Mouse (Mus musculus) cerebellum, adult 8-10 months (tissue): ENCODE measurements around the gene Ywhah.
A peak's percentile ranks its signal among the peaks of the same experiment; 100 is the strongest.
"Not testable (repeated sequence)": the region's sequence is repeated elsewhere in the genome, so short reads cannot be mapped to it uniquely, and the experiment has no call there.

Source experiments
- DNase-seq: peaks from one replicate; pipeline ENCODE4 v3.0.0; 2022

The Ywhah gene

DNA sequence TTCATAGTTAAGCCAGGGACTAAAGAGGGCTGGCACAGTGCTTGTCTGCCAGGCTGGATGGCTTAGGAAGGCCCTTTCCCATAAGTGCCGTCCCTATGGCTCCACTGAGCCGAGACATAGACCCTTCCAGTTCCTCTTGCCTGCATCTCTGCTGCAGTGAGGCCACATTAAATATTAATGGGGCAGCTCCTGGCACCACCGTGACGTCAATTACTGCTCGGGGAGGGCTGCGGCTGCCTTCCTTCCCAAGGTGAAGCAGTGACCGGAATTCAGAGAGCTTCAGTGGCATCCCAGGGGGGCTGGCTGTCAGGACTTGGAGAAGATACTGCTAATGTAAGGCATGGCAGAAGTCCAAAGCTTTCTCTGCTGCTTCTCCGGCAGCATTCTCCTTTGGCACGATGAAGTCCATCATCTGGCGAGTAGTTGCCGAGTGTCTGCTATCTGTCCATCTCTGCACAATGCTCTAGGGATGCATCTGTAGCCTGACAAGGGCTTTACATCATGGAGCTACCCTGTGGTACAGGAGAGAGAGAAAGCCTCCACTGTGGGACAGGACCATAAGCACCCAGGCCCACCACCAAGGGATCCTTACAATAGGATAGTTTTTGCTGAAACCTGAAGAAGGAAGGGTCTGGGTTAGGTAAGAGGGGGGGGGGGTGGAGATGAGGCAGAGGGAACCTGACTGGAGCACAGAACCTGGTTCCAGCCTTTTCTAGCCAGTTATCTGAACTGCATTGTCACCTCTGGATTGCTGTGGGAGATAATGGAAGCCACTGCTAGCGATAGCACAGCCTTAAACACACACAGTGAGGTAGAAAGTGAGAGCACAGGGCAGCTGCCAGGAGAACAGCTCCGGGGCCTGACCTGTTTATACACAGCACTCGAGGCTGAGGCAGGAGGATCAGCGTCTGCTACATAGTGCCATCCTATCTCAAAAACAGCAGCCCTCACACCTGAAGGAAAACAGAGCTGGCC, 7.2 kb upstream of the Ywhah start:
- peak; percentile 68 for DNase-seq

DNA sequence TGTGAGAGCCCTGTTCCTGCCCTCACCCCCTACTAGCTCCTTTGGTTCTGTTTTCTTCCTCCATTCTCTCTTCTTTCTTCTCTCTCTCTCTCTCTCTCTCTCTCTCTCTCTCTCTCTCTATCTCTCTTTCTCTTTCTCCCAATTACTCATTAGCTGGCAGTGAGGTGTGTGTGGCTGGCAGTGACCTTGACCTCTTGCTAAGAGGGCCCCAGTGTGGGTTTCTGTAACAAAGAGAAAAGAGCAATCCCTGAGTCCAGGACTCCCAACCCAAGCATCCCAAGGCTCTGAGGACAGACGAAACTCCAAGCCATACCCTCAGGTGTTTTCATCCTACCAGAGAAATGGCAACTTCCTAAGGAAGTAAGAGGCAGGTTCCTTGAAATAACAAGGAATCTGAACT, 4.5 kb upstream of the Ywhah start:
- no peak for DNase-seq

DNA sequence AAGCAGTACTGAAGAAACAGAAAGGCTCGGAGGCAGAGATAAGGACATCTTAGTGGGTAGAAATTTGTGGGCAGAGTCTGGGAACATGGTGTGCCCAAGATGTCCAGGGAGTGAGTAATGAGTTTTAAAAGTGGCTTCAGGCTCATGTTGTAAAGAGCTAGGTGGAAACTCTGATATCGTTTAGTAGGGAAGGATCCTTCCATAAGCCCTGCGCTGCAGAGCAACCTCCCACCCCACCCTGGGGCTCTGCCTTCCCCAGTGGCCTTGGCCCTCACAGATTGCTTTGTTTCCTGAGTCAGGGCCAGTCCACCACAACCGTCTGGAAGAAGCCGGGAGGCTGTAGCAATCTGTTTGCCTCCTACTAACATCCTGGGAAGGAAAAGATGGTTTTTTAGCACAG, 3.0 kb upstream of the Ywhah start:
- DNase-seq, result no peak

DNA sequence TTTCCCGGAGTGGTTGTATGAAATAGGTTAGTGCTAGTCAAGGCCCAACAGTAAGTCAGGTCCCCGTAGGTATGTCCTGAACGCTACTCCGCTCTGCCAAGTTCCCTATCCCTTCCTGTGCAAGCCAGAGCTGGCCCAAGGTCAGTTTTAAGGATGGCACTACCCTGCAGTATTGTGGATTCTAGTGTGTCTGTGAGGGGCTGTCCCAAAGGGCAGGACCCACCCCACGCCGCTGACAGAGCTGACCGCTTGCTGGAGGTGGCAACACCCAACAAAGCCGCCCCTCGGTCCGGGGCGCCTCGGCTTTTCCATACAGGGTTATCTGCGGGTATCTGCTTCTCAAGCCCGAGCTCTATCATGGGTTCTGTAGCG, 441 bp upstream of the Ywhah start:
- DNase-seq, result no peak

DNA sequence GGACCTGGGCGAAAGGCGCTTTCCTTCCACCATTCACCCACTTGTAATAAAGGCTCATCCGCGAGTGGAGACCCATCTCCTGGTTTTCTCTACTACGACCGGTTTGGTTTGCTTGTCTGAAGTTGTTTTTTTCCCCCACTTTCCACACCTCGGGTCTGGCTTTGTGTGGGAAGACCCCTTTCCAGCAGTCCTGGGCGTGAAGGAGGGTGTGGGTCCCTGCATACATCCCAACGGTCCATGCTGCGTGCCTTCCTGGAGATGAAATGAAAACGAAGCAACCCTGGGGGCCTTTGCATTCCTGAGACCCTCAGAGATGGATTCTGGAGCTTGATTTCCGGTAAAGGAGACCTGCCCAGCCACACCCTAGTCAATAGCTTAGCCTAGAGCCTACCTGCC, 808 bp downstream of the Ywhah start:
- peak; percentile 44 for DNase-seq

DNA sequence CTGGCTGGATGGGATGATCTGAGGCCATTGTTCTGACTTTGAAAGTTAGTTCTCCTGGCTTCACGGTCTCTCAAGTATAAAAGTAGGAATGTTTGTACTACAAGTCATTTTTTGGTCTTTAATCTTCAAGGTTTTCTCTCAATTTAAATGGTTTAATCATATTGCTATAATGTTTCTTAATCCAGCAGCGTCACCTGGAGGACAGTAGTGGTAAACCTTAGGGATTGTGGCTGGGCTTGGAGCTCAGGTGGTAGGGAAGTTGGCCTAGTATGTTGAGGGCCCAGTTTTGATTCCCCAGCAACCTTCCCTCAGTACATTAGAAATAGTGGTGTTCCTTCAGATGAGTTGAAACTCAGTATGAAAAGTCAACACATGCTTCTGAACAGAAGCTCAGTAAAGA, 3.0 kb downstream of the Ywhah start:
- DNase-seq, result peak; percentile 42

DNA sequence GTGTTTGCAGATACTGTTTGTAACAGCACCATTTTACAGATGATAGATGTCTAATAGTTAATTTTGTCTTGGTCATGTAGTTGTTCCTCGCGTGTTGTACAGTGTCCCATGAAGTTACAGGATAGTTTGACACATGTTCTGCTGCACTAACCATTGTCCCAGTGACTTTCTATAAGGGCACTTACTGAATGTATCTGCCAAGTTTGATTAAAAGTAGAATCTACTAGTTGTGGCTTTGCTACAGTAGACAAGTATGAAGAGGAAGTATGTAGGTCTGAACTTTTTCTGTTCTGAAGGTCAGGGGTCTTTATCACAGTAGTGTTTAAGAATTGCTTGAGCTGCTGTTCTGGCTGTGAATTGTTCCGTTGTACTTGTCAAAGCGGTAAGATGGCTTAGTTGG, 4.7 kb downstream of the Ywhah start:
- DNase-seq, result no peak

DNA sequence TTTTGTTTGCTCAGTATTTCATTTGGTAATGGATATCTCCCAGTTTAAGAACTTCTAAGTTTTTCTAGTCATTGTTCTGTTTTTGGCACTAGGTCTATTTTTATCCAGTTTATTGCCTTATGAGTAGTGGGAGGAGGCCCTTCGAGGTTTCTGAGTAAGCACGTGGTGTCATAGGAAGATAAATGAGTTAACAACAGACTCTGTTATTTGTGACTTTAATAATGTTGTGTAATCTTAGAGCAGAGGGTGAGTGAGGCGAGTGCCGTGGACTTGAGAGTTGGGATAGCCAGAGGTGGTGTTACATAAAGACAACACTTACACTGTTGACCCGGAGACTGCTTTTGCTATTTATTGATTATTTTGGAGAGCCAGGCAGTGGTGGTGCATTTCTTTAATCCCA, 5.9 kb downstream of the Ywhah start:
- DNase-seq, result no peak

DNA sequence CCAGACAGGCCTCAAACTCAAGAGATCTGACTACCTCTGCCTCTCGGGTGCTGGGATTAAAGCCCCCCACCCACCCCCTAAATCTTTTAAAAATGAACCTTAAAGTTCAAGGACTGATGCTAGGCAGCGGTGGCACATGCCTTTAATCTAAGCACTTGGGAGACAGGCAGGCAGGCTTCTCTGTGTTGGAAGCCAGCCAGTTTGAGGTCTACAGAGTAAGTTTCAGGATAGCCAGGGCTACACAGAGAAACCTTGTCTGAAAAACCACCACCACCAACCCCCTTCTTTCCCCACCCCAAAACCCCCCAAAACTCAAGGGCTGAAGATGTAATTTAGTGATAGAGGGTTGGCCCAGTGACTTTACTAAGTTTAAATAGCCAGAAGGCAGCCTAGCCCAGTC, 10.0 kb downstream of the Ywhah start:
- no peak for DNase-seq

DNA sequence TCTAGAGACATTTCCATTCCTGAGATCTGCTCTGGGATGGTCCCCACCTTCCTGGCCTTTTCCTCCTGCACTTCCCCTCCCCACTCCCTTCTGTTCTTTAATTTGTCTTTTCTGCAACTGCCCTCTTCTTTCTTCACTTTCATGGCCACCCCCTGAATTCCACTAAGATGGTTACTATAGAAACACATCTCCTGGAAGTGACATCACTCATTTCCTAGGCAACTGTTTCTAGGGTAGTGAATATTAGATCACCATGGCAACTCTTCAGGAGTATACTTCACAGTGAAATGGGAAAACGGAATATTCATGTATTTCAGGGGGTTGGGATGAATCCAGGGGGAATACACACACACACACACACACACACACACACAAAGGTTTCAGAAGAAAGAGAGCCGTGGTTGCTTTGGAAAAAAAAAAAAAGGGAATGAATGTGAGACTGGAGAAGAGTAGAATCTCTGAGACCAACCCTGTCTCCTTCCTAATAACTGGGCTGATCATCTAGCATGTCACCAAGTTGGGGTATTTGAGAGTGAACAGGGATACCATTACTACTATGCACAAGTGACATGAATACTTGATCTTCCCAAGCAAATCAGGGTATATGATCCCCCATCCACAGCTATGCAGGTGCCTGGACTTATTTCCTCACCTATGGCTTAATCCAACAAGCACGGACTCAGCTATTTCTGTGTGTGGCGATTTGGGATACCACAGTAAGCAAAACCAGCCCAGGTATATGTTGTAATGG, 12.0 kb downstream of the Ywhah start:
- DNase-seq, result no peak

DNA sequence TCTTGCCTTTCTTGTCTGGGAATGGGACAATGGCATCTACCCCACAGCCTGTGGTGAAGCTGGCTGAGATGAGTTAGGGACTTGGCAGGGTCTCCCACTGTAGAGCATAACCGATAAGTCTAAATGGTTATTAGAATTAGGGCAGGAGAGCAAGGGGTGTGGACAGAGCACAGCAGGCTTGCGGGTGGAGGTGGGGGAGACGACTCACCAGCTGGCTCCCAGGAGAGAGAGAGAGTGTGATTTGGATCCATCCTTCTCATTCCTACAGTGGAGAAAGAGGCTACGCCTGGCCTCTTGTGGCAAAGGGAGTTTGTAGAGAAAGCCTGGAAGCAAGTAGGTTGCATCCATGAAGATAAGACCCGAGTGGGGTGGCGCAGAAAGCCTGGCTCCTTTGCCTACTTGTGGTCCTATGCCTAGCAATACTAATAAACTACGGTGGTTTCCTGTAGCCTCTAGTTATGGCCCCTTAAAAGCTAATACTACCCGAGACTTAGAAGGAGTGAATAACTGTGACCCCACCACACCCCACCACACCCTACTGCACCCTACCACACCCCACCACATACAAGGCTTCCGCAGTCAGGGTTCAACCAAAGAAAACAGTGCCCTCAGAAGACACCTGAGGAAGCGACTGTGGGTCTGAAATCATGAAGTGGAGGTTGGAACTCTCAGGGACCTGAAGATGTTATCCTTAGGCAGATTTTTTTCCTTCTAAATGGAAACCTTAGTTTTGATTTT, 13.6 kb downstream of the Ywhah start:
- no peak for DNase-seq

DNA sequence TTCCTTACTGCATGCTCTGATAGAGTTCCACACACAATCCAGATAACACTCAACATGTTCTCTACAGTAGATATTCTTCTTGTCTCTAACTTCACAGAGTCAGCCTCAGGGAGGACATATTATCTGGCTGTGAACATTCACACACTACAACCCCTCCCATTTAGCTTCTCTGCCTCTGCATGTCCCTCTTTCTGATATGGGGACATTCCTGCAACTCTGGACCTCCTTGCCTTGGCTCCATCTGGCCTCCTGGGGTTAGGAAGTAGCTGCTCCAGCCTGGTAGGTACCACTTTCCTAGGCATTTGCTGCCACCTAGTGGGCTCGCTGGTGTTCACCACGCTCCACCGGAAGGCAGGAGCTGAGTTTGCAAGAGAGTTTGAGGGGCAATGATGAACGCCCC, 14.5 kb downstream of the Ywhah start:
- DNase-seq, result peak; percentile 75

DNA sequence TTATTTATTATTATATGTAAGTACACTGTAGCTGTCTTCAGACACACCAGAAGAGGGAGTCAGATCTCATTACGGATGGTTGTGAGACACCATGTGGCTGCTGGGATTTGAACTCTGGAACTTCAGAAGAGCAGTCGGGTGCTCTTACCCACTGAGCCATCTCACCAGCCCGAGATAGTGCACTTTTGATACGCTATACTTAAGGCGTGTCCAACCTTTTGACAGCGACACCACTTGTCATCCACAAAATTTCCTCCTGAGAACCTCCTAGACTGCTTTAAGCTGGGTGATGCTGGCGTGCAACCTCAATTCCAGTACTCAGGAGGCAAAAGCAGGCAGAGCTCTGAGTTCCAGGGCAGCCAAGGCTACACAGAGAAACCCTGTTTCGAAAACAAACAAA, 15.0 kb downstream of the Ywhah start:
- DNase-seq, result not testable (repeated sequence)

DNA sequence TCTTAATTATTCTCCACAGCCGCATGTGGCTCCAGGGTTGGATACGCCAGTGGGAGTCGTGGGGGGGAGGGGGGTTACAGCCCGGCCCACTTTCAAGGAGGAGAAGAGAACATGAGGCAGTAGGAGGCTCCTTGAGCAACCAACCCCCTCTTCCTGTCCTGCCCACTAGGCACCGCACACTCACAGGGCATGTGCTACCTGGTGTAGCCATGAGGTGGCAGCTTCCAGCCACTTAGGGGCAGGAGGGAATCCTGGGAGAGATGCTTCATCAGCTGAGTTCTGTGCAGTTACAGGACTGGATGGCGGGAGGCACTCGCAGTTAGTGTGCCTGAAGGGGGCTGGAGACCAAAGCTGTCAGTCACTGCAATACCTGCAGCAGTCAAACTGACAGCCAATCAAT, 15.5 kb downstream of the Ywhah start:
- DNase-seq, result no peak

DNA sequence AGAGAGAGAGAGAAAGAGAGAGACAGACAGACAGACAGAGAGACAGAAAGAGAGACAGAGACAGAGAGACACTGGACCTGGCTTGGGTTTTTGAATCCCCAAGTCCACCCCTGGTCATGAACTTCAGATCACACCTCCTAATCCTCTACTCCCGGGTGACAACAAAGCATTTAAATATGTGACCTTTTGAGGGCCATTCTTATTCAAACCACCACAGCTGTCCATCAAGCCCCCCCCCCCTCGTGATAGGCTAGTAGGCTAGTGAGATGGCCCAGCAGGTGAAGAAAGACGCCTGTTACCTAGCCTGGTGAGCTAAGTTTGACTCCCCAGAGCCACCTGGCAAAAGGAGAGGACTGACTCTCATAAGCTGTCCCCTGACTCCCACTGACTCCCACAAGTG, 16.3 kb downstream of the Ywhah start:
- no peak for DNase-seq

DNA sequence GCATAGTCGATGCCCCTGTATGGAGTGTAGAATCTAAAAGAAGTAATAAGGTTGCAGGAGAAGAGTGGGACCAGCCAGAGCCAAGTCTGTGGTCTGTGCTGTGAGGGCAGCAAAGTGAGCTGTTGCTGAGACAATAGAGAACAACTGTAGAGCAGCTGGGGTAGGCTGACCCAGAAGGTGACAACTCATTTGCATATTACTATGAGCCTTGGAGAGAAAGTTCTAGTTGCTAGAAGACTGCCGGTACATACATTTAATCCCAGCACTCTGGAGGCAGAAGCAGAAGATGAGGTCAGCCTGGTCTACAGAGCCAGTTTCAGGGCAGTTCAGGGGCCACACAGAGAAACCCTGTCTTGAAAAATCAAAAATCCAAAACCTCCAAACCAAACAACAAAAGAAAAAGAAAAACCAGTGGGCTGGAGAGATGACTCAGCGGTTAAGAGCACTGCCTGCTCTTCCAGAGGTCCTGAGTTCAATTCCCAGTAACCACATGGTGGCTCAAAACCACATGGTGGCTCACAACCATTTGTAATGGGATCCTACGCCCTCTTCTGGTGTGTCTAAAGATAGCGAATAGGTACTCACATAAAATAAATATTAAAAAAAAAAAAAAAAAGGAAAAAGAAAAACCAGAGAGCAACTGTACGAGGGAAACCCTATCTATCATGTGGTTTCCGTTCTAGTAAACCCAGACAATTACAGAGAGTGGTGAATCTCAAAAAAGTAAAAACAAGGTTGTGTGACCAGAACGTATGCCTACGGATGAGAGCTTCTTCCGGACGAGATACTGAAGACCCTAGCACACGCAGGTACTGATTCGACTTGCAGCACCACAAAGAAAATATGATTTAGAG, 20.3 kb downstream of the Ywhah start:
- DNase-seq, result no peak

DNA sequence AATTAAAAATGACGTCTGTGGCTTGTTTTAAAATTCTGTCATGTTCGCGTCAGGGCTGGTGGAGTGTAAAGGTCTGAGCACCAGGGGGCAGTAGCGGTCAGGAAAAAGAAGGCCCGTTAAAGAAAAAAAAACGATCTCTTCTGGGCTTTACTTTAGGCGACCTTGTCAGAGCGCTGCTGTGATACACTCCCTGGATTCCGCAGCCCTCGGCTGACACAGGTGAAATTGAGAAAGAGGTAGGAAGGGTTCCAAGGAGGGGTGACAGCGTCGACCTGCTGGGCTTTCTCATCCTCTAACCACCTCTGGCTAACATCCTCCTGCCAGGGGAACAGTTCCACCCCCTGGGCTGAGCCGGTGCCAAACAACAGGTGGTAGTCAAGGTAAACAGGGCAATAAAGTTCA, 20.9 kb downstream of the Ywhah start:
- DNase-seq, result peak; percentile 60

DNA sequence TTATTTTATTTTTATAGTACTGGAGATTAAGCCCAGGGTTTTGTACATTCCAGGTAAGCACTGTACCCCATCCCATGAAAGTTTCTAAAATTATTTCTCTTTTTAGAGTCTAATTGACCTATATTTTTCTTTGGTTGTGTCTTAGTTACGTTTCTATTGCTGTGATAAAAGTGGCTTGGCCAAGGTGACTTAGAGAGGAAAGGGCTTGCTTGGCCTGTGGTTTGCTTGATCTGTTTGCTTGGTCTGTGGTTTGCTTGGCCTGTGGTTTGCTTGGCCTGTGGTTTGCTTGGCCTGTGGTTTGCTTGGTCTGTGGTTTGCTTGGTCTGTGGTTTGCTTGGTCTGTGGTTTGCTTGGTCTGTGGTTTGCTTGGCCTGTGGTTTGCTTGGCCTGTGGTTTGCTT, 22.1 kb downstream of the Ywhah start:
- DNase-seq, result not testable (repeated sequence)

DNA sequence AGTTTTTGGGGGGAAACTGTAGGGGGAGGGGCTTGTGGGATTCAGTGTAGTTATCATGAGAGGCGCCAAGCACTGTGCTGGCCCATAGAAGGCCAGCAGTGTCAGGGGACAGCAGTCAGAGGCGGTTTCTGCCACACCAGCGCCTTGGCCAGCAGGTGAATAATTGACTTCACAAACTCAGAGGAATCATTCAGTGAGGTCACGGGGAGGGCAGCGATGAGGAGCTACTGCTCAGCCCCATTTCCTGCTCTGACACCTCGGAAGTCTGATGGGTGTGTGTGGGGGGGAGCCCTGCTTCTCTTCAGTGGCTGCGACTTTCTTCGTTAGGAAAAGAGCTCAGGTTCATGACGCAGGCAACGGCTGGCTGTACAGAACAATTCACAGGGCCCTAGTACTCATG, 24.8 kb downstream of the Ywhah start:
- DNase-seq, result no peak

DNA sequence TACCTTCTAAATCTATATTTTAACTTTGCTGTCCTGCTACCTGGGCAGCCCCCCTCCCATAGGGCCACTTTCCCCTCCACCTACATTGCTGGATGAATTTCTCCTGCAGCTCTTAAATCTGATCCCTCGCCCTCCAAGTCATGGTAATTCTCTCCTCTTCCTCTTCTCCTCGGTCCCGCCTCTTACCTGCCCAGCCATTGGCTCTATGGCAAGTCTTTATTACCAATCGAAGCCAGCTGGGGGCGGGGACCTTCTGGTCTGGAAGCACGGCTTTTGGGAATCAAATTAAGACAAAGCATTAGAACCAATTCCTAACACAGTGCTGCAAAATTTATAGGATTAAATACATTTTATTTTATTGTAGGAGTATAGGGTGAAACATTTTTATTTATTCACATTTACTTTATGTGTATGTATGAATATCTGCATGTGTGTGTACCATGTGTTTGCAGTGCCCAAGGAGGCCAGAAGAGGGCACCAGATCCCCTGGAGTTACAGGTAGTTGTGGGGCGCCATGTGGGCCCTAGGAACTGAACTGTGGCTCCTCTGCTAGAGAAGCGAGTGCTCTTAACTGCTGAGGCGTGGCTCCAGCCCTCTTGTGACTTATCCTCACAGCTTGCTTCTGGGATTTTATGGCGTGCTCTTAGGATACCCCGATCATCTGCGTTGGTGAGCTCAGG, 26.2 kb downstream of the Ywhah start:
- DNase-seq, result no peak

DNA sequence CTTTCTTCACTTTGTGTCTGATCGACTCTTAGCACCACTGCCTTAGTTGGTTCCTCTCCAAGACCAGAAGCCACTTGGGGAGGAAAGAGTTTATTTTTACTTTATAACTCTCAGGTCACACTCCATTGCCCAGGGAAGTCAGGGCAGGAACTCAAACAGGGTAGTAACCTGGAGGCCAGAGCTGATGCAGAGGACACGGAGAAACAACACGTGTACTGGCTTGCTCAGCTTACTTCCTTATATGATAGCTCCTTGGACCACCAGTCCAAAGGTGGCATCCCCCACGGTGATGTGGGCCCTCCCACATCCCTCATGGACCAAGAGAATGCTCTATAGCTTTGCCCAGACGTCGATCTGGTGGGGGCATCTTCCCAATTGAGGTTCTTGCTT, 26.7 kb downstream of the Ywhah start:
- no peak for DNase-seq
